Mouse (Mus musculus) megakaryocyte, embryonic 14.5 days (primary cell): ENCODE data around the gene Morc3.

Experiments used
- FLI1 ChIP-seq: IDR thresholded peaks from 2 replicates; pipeline ENCODE4 v1.6.1; 2012; ENCODE audit warnings: low read length, inconsistent platforms, mixed read lengths
- GATA1 ChIP-seq: IDR thresholded peaks from 3 replicates; pipeline ENCODE4 v1.6.1; 2012; ENCODE audit warnings: mixed read lengths, low read length, inconsistent platforms, borderline replicate concordance

GRCm38 (mm10) chr16:93831627-93832395 lies at the start of gene Morc3:
- no peak for TF ChIP-seq GATA1
- peak; percentile 97 for TF ChIP-seq FLI1
